Mouse (Mus musculus): ENCODE measurements at regions not wholly inside any gene's neighbourhood (a gene's known extent, or its start where the extent isn't known, plus 50 kb on each side); places are given as distances from the start of the nearest gene placed in this dataset.
A peak's percentile ranks its signal among the peaks of the same experiment; 100 is the strongest.

DNA sequence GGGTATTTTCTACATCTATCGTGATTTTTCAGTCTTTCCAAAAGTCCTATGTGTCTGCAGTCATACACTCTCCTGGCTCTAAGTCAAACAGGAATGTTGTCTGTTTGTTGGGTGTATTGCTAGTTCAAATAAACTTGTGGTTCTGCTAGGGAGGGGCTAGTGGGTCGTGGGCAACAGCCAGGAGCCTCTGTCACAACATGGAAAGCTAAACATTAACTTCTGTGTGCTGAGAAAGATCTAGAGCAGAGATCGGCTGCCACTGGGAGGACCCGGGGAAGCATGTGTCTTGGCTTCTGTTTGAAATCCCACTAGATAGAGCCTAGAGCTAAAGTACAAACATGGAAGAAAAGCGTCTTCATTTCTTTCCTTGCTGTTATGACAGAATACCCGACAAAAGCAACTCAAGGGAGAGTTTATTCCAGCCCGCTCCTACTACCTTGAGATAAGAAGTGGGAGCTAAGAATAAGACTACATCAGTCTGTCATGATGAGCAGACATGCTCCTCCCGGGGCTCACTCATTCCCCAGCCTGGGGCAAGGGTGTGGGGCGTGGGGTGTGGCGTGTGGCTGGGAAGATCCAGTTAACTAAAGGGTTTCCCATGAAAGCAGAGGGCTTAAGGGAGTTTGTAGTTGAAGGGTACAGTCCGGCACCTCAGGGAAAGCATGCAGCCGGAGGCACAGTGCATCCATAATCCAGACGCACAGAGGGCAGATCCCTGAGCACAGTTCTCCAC lies 190.7 kb downstream of the Rybp start:
- DNase-seq: no peak

DNA sequence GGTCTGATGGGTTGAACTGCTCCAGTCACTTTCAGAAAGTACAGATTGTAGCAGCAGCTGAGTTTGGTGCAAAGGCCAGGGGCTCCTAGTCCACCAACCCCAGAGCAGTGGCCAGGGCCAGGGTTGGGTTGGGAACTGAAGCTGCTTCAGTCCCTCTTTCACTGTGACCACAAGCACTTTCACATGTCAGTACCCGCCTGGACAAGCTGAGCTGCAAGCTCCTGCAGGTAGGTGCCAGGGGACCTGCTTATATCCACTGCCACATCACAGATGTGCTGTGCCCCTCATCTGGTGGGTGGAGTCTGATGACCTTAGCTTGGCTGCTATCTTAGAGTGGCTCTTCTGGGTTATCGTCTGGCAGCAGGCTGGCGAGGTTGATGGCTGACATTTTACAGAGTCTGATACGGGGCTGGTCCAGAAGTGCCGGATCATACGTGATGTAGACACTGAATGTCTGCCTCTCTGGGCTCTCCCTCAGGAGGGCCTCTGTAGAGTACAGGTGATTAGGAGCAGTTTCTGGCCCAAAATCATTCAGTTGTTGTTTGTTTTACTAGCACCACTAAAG lies 192.6 kb downstream of the Rybp start:
- no peak for DNase-seq

DNA sequence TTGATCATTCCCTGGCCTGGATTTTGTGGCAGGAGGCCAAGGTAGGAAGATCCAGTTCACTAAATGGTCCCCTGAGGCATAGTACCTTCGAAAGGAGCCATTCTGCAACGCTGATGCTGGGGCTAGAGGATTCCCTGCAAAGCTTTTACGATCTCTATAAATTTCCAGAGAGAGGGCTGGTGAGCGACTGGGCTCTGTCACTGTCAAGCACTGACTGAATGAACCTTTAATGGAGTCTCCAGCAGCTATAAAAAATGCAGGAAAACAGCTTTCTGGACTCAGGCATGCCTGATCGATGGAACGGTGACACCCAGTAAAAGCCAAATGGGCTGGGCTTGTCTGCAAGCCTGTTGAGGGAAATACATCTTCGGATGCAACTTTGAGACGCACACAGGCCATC lies 194.4 kb downstream of the Rybp start:
- no peak for DNase-seq

DNA sequence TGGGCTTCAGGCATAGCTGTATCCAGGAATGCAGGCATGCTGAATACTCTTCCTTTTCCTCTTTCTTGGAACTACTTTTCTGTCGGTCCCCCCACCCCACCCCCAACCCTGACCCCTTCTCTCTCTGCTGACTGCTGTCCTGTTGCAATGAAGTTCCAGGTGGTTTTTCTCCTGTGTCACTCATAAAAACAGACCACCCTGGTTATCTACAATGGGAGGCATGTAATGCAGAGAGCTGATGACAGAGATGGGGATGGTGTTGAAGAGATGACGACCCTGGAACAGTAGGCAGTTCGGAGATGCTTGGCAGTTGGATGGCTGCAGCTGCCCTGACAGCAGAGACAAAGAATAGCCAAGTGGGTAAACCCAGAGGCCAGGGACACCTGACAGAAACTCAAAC lies 195.5 kb downstream of the Rybp start:
- no peak for DNase-seq

DNA sequence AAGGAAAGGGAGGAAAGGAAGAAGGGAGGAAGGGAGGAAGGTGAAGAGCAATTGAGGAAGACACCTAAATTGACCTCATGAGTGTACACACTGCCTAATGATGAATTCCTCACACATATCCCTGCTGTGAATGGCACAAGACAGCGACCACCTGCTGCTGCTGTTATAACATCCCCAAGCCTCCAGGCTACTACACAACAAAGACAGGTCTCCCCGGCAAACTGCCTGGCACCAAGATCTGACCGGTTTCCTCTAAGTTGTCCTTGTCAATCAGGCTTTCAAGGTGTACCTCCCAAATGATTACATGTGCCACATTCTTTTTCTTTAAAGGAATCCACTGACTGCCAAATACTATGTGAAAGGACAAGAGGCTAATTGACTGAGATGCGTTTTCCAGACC lies 198.7 kb downstream of the Rybp start:
- DNase-seq: no peak

DNA sequence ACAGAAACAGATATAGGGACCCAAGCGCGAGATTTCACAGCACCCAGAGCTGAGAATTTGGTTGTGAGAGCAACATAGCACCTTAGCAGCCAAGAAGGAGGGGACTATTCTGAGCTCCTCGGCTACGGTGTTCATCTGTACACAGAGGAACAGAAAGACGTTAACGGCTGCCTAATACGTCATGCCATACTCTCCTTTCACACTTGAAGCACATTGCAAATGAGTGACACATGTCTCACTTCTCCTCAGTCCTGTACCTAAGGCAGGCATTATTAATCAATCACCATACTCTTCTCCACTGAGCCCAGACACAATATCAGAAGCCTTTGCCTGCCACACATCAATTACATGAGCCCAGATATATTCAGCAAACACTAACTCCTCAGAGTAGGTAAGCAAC lies 200.5 kb downstream of the Rybp start:
- no peak for DNase-seq

DNA sequence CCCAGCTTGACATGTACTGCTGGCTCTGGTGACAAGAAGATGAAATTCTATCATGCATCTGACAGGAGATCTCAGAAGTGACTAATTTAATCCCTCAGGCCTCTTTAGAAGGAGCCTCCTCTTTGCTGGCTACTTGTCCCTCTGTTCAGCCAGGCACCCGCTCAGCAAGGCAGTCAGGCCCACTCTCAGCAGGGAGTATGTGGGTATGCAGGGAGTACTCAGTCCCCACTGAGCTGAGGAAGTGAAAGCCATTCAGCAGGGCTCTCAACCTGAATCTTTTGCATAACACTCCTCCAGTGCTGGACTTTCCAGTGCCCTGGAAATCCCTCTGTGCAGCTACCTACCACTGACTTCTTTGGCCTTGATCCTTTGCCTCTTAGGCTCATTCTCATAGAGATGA lies 201.3 kb downstream of the Rybp start:
- no peak for DNase-seq

DNA sequence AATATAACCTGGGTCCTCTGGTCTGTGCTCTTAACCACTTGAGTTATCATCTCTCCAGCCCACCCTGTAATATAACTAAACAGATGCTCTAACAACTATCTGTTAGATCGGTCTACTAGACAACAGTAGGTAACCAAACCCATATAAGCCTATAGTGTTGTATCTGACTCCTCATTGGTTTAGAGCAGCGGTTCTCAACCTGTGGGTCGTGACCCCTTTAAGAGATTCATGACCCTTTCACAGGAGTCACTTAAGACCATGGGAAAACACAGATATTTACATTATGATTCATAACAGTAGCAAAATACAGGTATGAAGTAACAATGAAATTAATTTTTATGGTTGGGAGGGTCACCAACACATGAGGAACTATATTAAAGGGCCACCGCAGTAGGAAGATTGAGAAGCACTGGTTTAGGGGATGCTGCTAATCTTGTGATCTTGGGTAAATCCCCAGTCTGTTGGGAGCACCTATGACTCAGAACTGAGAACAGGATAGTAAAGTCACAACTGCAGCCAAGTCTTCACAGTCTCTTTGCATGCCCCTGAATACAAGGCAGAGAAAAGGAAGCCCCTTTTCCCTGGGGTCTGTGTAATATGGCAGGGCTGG lies 203.3 kb downstream of the Rybp start:
- DNase-seq: no peak

DNA sequence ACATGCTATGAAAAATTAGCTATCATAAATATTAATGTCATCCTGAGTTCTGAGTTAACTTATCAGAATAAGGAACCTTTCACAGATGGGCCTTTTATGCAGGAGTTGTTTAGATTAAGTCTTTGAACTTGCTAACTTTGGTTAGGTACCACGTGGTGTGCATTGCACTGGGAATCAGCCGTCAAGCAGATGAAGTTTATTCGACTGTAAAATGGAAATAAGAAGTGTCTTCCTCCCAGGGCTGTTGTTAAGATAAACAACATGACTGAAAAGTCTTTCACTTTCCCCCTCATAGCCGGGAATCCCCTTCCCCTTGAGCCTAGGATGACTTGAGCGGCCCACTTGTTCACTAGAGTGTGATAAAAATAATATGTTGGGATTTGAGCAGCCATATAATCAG lies 204.2 kb downstream of the Rybp start:
- no peak for DNase-seq

DNA sequence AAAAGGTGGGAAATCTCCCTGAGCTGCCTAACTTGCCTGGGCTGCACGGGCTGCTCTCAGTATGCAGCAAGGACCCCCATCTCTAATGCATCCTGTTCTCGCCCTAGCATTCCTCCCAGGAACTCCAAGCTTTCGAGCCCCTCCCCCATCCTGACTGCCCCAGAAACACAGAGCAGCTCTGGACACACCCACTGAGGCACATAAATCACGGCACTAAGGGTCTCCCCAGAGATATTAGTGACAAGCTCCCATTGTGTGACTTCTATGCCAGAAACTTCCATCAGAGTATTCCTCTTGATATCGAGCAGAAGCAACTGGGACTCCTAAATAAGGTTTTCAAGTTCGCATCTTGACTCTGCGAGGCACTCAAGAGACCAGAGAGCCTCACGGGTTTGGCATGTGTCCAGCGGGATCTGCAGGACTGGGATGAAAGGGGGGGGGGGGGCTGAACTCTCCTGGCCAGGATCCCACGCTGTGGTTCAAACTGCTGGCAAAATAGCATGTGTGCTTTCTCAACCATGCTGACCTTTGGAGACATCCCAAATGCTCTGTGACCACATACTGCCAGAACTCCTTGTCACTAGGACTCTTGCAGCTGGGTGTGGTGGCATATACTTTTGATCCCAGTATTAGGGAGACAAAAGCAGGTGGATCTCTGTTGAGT lies 212.5 kb downstream of the Rybp start:
- peak; percentile 83 for DNase-seq

DNA sequence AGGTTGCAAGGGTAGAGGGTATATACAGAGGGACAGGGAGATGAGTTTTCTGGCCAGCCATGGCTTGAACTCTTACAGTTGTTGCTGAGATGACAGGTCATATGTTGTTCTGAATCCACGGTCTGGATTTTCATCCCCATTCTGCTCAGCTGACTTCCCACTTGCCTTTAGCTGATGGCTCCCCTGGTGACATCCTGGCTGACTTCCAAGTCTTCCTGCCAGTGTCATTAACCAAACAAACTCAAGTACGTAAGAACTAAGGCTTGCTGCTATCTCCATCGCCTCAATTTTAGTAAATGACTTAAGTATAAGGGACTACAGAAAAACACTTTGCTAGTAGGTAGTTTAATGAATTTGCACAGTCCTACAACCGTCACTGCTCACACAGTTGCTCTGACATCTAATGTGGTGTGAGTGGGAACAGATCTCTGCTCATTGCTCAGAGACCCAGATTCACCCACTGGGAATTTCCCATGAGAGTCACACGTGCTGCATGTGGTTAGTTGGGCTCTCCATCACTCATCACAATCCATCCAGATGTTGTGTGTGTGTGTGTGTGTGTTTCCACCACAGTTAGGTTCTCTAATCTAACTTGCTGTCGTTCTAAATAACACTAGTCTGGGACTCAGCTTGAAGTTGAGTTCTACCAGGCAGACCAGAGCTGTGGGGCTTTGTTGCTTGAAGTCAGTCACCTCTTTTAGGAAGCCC lies 214.9 kb downstream of the Rybp start:
- peak; percentile 30 for DNase-seq

DNA sequence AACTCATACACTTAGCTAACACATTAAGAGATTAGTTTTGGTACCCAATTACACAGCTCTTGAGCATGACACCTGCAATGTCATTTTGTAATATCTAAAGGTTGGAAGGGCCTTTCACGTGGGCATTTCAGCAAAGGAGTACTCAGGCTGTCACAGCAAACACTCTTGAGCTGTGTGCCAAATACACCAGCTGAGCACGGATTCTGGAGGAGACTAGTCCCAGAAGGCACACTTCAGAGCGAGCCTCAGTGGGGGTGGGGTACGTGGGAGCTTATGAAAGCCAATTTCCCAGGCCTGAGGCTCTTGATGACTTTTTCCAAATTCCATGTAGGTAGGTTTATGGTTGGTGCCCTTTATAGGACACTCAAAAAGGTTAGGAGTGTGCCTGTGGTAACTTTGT lies 218.1 kb downstream of the Rybp start:
- no peak for DNase-seq

DNA sequence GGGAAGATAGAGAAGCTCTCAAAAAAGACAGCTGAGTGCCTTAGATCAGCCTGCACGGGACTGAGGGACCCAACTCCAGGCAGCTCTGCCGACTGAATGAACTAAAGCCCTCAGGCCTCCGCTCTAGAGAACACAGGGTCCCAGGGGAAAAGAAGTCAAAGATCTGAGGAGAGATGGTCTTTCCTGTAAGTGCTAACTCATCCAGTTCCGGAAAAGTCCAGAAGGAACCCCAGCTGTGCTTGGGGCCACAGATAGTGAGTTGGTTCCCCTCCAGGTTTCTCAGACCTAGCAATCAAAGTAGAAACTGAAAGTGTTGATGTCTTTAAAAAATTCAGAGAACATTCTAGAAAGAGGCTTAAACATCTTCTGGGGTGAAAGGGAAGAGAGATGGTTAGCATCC lies 220.0 kb downstream of the Rybp start:
- DNase-seq: no peak

DNA sequence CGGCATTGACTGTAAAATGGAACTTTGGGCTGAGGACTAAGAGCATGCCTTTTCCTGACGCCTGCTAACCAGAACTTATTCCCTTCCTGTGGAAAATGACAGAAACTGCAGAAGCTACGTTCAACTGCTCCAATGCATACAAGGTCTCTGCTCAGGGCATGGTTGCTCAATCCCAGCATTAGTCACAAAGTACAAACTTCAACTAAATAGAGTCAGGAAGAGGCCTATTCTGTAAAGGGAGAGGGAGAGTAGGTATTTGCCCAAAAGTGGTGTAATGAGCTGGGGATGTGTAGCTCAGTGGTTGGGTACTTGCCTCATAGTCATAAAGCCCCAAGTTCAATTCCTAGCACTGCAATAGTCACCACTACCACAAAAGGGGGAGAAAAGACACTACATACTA lies 221.7 kb downstream of the Rybp start:
- peak; percentile 16 for DNase-seq

DNA sequence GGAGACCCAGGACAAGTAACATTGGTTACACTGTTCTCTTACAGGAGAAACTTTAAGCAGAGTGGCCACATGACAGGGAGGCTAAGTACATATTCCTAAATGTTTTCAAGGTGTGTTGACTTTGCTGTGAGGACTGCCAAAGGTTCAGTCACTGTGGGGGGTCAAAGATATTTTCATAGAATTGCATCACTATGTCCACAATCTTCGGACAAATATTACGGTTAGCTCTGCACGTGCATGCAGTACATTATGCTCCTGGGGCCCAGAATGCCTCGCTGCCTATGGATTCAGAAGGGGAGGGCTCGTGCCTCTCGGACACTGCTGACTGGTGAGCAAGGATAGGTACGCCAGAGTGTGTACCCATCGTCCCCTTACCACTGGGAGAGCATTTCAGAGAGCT lies 224.3 kb downstream of the Rybp start:
- DNase-seq: no peak

DNA sequence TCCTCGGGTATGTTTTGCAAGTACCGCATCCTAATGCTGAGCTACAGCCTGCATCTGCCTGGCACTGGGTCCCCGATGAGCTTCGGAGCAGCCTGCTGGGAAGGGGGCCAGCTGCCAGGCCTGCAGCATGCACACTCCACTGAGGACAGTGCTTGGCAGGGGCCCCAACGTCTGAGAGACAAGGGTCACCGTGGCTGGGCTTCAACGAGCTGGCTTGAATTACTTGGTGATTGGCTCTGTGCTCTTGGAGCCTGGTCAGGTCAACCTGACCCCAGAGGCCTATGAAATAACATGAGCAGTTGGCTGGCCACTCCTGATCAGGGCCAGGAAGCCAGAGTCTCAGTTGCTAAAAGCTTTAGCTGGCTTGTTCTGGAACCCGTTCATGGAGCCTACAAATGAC lies 227.5 kb downstream of the Rybp start:
- peak; percentile 77 for DNase-seq

DNA sequence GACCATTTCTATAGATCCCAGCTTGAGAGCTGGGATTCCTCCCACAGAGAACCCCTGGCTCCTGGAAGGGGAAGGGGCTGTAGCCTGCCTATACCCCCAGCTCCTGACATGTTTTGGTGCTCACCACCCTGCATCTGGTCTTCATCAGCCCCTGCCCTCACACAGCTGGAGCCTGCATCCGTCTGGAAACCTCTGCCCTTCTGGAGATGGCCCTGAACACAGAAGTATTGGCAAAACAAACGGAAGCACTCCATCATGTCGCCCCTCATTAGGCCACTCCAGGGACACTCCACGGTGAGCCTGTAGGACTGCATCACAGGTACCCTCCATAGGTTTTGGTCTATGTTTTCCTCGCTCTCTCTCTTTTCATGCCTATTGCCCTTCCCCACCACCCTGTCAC lies 231.3 kb downstream of the Rybp start:
- no peak for DNase-seq

DNA sequence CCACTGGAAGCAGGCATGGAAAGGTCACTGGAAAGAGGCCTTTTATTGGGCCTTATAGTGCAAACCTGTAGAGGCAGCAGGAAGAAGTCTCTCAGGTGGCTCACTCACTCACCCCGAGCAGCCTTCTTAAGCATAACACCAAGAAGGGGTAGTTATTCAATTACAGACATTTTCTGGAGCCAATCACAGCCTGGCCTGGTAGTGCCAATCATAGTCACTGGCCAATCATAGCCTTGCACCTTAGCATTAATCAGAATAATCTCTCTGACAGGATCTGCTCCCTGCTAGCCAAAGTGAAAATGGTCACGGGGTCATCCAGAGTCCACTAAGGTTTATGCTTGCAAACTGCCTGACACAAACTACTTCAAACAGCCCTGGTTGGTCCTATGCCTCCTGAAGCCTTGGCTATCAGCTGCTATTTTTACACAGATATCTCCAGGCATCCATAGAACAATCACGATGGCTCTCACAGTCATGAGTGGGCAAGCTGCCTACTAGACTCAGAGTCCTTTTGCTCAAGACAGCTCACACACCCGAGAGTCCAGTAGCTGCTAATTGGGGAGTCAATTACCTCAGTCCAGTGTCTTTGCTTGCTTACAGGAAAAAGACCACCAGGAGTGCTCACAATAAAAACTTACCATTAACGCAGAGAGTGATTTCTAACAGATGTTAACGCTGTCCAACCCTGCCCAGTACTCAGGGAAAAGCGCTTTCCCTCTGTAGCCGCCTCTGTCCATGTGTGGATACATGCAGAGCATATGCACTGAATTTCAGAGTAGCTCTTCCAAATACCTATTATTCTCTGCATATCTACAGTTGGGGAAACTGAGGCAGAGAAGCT lies 234.1 kb downstream of the Rybp start:
- no peak for DNase-seq

DNA sequence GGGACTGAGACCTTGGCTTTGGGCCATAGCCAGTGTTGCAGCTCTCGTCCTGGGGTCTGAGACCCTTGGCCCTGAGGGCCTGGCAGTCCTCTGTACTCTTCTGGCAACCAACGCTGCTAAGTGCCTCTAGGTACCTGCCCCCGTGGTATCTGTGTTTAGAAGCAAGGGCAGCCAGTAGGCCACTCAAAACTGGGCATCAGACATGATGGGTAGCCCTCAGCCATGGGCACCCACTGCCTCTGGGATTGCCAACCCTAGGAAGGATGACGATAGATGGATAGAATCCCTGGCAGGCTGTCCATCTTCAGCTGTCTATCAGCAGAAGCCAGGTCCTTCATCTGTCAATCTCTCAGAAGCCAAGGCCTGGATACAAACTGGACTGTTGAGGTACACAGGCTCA lies 234.9 kb downstream of the Rybp start:
- DNase-seq: no peak

DNA sequence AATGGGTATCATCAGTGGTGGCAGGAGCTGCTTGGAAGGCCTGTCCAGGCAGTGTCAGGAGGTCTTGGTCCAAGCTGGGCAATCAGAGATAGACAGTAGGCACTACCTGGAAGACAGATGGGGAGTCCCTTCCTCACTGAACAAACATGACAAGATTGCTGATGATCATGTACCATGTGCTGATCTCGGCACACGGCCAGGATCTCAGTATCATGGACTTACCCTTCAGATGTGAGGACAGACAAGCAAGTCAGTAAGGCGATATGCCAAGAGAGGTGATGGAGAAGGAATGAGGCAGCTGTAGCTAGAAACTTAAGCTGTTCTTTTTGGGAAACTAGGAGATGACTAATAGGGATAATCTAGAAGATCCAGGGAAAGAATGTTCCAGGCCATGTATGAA lies 238.2 kb downstream of the Rybp start:
- DNase-seq: no peak

DNA sequence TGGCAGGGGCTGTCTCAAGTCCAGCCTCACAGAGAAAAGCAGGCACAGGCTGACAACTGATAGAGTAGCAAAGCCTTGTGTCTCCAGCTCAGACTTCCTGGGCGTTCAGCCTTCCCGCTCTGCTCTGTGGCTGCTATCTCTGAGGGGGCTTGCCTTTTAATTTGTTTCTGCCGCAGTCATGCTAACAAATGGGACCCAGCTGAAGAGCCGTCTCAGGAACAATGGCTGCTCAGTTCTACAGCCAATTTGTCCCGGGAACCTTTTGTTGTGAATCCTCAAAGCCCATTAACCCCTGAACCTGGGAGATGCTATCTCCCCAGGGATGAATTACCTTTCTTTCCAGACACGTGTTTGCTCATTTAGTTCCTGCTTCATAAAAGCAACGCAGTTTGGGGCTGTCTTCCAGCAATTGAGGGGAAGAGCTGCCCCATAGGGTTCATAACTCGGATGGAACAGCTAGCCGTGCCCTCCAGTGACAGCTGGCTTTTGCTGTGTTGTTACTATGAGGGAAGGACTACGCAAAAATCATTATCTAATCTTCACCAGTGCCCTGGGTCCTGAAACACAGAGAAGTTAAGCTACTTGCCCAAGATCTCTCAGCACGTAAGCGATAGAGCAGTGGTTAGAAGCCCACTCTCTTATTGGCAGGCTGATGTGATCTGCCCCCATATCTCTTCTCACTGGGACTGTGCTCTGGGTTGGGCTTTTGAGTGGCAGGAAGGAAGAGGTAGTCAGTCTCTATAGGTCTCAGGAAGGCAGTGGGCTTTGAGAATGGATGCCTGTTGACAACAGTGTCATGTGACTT lies 240.9 kb downstream of the Rybp start:
- no peak for DNase-seq
